32 mouse cellular contexts compared by ENCODE assay signal in the genomic region with DNA sequence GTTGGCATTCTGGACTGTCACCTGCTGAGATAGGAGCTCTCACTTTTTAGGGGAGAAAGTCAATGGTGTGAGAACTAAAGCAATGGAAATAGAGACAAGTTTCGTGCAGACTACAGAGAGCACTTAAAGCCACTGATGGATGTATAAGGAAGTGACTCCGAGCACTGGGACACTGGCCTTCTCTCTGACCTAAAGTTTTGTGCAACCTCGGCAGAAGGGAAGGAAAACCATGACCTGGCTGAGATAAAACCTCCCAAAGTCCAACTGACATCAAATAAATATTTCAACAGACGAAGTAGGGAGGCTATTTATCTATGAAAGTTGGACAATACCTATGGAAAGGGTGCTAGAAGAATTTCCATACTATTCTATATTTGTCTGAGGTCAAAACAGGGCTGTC.
"Had no signal": no experiment of that assay in that cellular context is flagged by ENCODE, and none has a peak within 500 bp of the region (broad histone marks: within the 10 kb centered on the region; RNA-seq: fewer than 3 reads in every experiment).

No protein-coding gene starts in this region.

- H3K36me3 ChIP-seq: limb, embryonic 10.5 days; limb, embryonic 12.5 days; limb, embryonic 13.5 days; limb, embryonic 15.5 days; liver, embryonic 12.5 days; liver, embryonic 13.5 days; liver, embryonic 15.5 days; lung, embryonic 15.5 days; midbrain, embryonic 10.5 days; midbrain, embryonic 12.5 days; midbrain, embryonic 13.5 days; midbrain, embryonic 15.5 days; neural tube, embryonic 12.5 days had no signal

- H3K4me1 ChIP-seq: limb, embryonic 10.5 days; limb, embryonic 12.5 days; limb, embryonic 13.5 days; limb, embryonic 15.5 days; liver, embryonic 12.5 days; liver, embryonic 13.5 days; liver, embryonic 15.5 days; megakaryocyte, embryonic 14.5 days; midbrain, embryonic 10.5 days; midbrain, embryonic 12.5 days; midbrain, embryonic 13.5 days; midbrain, embryonic 15.5 days; neural tube, embryonic 12.5 days had no signal

- H3K9ac ChIP-seq: limb, embryonic 12.5 days; limb, embryonic 13.5 days; limb, embryonic 15.5 days; liver, embryonic 12.5 days; liver, embryonic 13.5 days; liver, embryonic 14.5 days; liver, embryonic 15.5 days; liver, postnatal 0 days; lung, embryonic 14.5 days; lung, embryonic 15.5 days; midbrain, embryonic 12.5 days; midbrain, embryonic 13.5 days; midbrain, embryonic 15.5 days; neural tube, embryonic 12.5 days had no signal

- H3K27ac ChIP-seq: left cerebral cortex, adult 2 months; limb, embryonic 10.5 days; limb, embryonic 12.5 days; limb, embryonic 13.5 days; limb, embryonic 15.5 days; liver, embryonic 12.5 days; liver, embryonic 13.5 days; liver, embryonic 14.5 days; liver, embryonic 15.5 days; lung, embryonic 15.5 days; macrophage; midbrain, embryonic 10.5 days; midbrain, embryonic 12.5 days; midbrain, embryonic 13.5 days; midbrain, embryonic 15.5 days; neural tube, embryonic 12.5 days had no signal

- DNase-seq: left cerebral cortex, postnatal 4 days; liver; liver, embryonic 13.5 days; liver, postnatal 0 days; lung, adult 18-20 months; lung, adult 2 months; lung, embryonic 14.5 days; lung, postnatal 10 days; lung, postnatal 14 days; lung, postnatal 36 days; lung, postnatal 4 days; midbrain, embryonic 14.5 days had no signal

- H3K4me2 ChIP-seq: limb, embryonic 12.5 days; limb, embryonic 13.5 days; limb, embryonic 15.5 days; liver, embryonic 12.5 days; liver, embryonic 13.5 days; liver, embryonic 15.5 days; lung, embryonic 14.5 days; lung, embryonic 15.5 days; midbrain, embryonic 11.5 days; midbrain, embryonic 12.5 days; midbrain, embryonic 13.5 days; midbrain, embryonic 15.5 days; neural tube, embryonic 12.5 days had no signal

- ATAC-seq: liver, embryonic 12.5 days; liver, postnatal 0 days; lung, postnatal 0 days; midbrain, embryonic 13.5 days; midbrain, embryonic 15.5 days; midbrain, embryonic 16.5 days had no signal

- H3K9me3 ChIP-seq: limb, embryonic 10.5 days; limb, embryonic 12.5 days; limb, embryonic 13.5 days; limb, embryonic 15.5 days; liver, embryonic 12.5 days; liver, embryonic 13.5 days; liver, embryonic 15.5 days; lung, embryonic 15.5 days; megakaryocyte, embryonic 14.5 days; midbrain, embryonic 10.5 days; midbrain, embryonic 12.5 days; midbrain, embryonic 13.5 days; midbrain, embryonic 15.5 days; neural tube, embryonic 12.5 days had no signal

- H3K27me3 ChIP-seq: limb, embryonic 12.5 days; limb, embryonic 13.5 days; limb, embryonic 15.5 days; liver, embryonic 12.5 days; liver, embryonic 13.5 days; liver, embryonic 15.5 days; lung, embryonic 15.5 days; megakaryocyte, embryonic 14.5 days; midbrain, embryonic 12.5 days; midbrain, embryonic 13.5 days; midbrain, embryonic 15.5 days; neural tube, embryonic 12.5 days had no signal

- H3K4me3 ChIP-seq: left cerebral cortex, adult 2 months; limb, embryonic 10.5 days; limb, embryonic 12.5 days; limb, embryonic 13.5 days; limb, embryonic 15.5 days; liver, embryonic 12.5 days; liver, embryonic 13.5 days; liver, embryonic 15.5 days; lung, embryonic 15.5 days; megakaryocyte, embryonic 14.5 days; midbrain, embryonic 10.5 days; midbrain, embryonic 12.5 days; midbrain, embryonic 13.5 days; midbrain, embryonic 15.5 days; myocyte; neural tube, embryonic 12.5 days had no signal
